Mouse (Mus musculus): ENCODE results near the gene Gadl1.

DNA sequence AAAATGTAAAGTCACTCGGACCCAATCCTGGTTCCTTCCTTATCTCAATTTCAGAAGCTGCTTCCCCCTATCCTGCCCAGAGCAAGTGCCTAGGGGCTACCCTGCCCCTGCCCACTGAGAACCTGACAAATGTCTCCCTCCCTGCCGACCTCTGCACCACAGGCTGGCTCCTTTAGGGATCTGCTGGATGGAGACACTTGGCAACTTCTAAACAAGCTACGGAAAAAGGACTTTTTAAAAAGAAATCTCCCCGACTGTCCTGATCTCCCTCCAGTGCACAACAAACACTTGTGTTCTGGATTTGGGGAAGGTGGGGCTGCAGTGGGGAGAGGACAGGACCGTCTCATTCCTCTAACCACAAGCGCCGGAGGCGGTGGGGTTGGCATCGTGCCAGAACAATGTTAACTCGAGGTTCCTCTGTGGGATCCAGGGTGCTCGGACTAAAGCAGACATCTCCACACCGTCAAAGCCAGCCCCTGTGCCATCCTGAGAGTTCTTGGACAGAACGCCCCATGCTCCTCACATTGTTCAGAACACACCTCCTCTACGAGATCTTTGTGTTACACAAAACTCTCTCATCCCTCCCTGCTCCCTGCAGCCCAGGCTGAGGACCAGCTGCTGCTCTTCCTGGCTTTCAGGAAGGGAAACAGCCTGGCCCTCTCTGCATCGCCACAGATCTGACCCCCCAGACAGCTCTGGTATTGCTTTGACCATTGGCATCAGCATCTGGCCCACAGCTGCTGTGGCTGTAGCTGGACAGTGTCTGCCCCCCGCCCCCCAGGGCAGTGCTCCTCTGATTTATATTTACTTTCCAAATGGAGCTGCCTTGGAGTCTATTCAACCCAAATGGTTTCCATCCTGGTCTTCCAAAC lies 189.7 kb downstream of the Gadl1 start:
- TF ChIP-seq CTCF (IDR thresholded peaks at IDR 0.05; ENCODE audit: insufficient read depth, low read depth, low read length), result no peak
- TF ChIP-seq POLR2A (IDR thresholded peaks at IDR 0.05; ENCODE audit: insufficient read depth, low read depth, low read length), result no peak
